In genomic region chr8:36007724-36008123, GRCm38 (mm10) we compare ENCODE assay signal across 25 mouse cellular contexts.
"Had no signal": no experiment of that assay in that cellular context is flagged by ENCODE, and none has a peak within 500 bp of the region (broad histone marks: within the 10 kb centered on the region; RNA-seq: fewer than 3 reads in every experiment).

No protein-coding gene starts in this region.

- H3K4me1 ChIP-seq: limb, embryonic 13.5 days; liver, embryonic 12.5 days had no signal

- H3K27me3 ChIP-seq: heart, embryonic 12.5 days; hindbrain, embryonic 12.5 days; limb, embryonic 13.5 days; limb, embryonic 15.5 days; liver, embryonic 12.5 days had no signal

- H3K9ac ChIP-seq: heart, embryonic 12.5 days; hindbrain, embryonic 12.5 days; hindbrain, embryonic 14.5 days; limb, embryonic 13.5 days; limb, embryonic 15.5 days; liver, embryonic 12.5 days; liver, embryonic 14.5 days had no signal

- H3K4me2 ChIP-seq: heart, embryonic 12.5 days; hindbrain, embryonic 12.5 days; hindbrain, embryonic 14.5 days; limb, embryonic 13.5 days; limb, embryonic 15.5 days; liver, embryonic 12.5 days had no signal

- H3K27ac ChIP-seq: gastrocnemius, adult 2 months; heart, adult 2 months; heart, embryonic 10.5 days; hindbrain, embryonic 10.5 days; hindbrain, embryonic 12.5 days; hindbrain, embryonic 14.5 days; kidney, postnatal 0 days; limb, embryonic 13.5 days; limb, embryonic 15.5 days; liver, embryonic 12.5 days; liver, embryonic 14.5 days had no signal

- DNase-seq: gastrocnemius, adult 2 months; gastrocnemius, postnatal 10 days; gastrocnemius, postnatal 25 days; heart, adult 2 months; heart, postnatal 10 days; heart, postnatal 4 days; kidney, adult 11 months; kidney, adult 8-10 months; kidney, postnatal 14 days; layer of hippocampus, adult 9-11 months; layer of hippocampus, postnatal 36 days; left cerebral cortex, postnatal 4 days had no signal

- H3K4me3 ChIP-seq: gastrocnemius, adult 2 months; heart, adult 2 months; heart, embryonic 10.5 days; heart, embryonic 12.5 days; hindbrain, embryonic 10.5 days; hindbrain, embryonic 12.5 days; limb, embryonic 13.5 days; limb, embryonic 15.5 days; liver, embryonic 12.5 days had no signal

- H3K9me3 ChIP-seq: heart, embryonic 10.5 days; limb, embryonic 15.5 days; liver, embryonic 12.5 days had no signal

- ATAC-seq: hindbrain, embryonic 16.5 days; inflammation-experienced regulatory T-cells, adult 6 months; intestine, embryonic 16.5 days; liver, embryonic 12.5 days had no signal

- H3K36me3 ChIP-seq: heart, embryonic 10.5 days; heart, embryonic 12.5 days; hindbrain, embryonic 10.5 days; hindbrain, embryonic 12.5 days; limb, embryonic 13.5 days; limb, embryonic 15.5 days; liver, embryonic 12.5 days had no signal
